Mouse (Mus musculus) CH12.LX (cell line): ENCODE data around the gene Olfr1512. TPM values are rescaled to one million over a fixed set of nuclear protein-coding genes. Genes with fewer than 3 reads are reported as not detected.

Experiments used
- DNase-seq: peaks from one replicate; pipeline ENCODE4 v3.0.0-alpha.2; 2013; ENCODE audit errors: extremely low read depth
- H3K27ac ChIP-seq: 2 replicates; pipeline ENCODE4 v1.5.1; 2012; ENCODE audit warnings: low read depth, mild to moderate bottlenecking, control low read depth, moderate library complexity; ENCODE audit not compliant: insufficient read depth
- H3K27me3 ChIP-seq: replicated peaks from 2 replicates; pipeline ENCODE3; 2012; ENCODE audit warnings: inconsistent platforms
- H3K36me3 ChIP-seq, 2 experiments: replicated peaks in 1 of 2; 2 replicates each; pipeline versions ENCODE3 to v1.6.1; 2012; ENCODE audit warnings: inconsistent platforms in 1 of 2, low read length in 1 of 2, mild to moderate bottlenecking in 1 of 2, mixed read lengths in 1 of 2, moderate library complexity in 1 of 2; ENCODE audit not compliant: control insufficient read depth in 1 of 2, insufficient read depth in 1 of 2
- H3K4me1 ChIP-seq, 2 experiments: 2 replicates each; pipeline ENCODE4 v1.6.1; 2012; ENCODE audit warnings: inconsistent platforms in 1 of 2, moderate library complexity in 1 of 2; ENCODE audit not compliant: insufficient read depth in 2 of 2, control insufficient read depth in 1 of 2
- H3K4me2 ChIP-seq: 2 replicates; pipeline ENCODE4 v1.6.1; 2012; ENCODE audit warnings: low read depth, mild to moderate bottlenecking, control low read depth; ENCODE audit not compliant: poor library complexity, insufficient read depth, severe bottlenecking
- H3K4me3 ChIP-seq, 3 experiments: fragments of 150-350 bp in 1 of 3; sonication (generic) in 1 of 3; replicated peaks in 1 of 3; 2 replicates each; pipeline versions ENCODE3 to v1.5.1; 2011 to 2012; ENCODE audit warnings: low read depth in 2 of 3, low read length in 2 of 3, mild to moderate bottlenecking in 2 of 3, moderate library complexity in 2 of 3, control low read depth in 1 of 3, improper control_type of control experiment in 1 of 3, inconsistent platforms in 1 of 3, mixed read lengths in 1 of 3; ENCODE audit not compliant: poor library complexity in 1 of 3
- H3K79me2 ChIP-seq: replicated peaks from 2 replicates; pipeline ENCODE4 v1.6.1; 2012; ENCODE audit warnings: mild to moderate bottlenecking, moderate library complexity; ENCODE audit not compliant: control insufficient read depth, poor library complexity, insufficient read depth, severe bottlenecking; ENCODE audit errors: extremely low read depth
- H3K9ac ChIP-seq: 2 replicates; pipeline ENCODE4 v1.6.1; 2012; ENCODE audit warnings: low read depth, mild to moderate bottlenecking, control low read depth, moderate library complexity; ENCODE audit not compliant: insufficient read depth
- H3K9me3 ChIP-seq: replicated peaks from 2 replicates; pipeline ENCODE3; 2012; ENCODE audit warnings: low read length, inconsistent platforms, mixed read lengths
- BHLHE40 ChIP-seq: IDR thresholded peaks from 2 replicates; pipeline ENCODE4 v1.6.1; 2011; ENCODE audit warnings: mild to moderate bottlenecking, low read depth, low read length, improper control_type of control experiment
- CHD1 ChIP-seq: IDR thresholded peaks from 2 replicates; pipeline ENCODE4 v1.6.1; 2012; ENCODE audit warnings: low read depth, low read length, improper control_type of control experiment, inconsistent platforms
- CHD2 ChIP-seq: IDR thresholded peaks from 2 replicates; pipeline ENCODE4 v1.6.1; 2011; ENCODE audit warnings: low read length, improper control_type of control experiment
- CTCF ChIP-seq, 2 experiments: IDR thresholded peaks in 1 of 2; conservative IDR thresholded peaks in 1 of 2; 2 replicates each; pipeline ENCODE4 v1.5.1; 2011 to 2012; ENCODE audit warnings: low read depth in 2 of 2, low read length in 2 of 2, improper control_type of control experiment in 1 of 2, inconsistent platforms in 1 of 2, mild to moderate bottlenecking in 1 of 2, moderate library complexity in 1 of 2
- ELF1 ChIP-seq: IDR thresholded peaks from 2 replicates; pipeline ENCODE4 v1.6.1; 2014; ENCODE audit warnings: low read depth, mild to moderate bottlenecking, inconsistent platforms, low read length, improper control_type of control experiment
- ETS1 ChIP-seq: conservative IDR thresholded peaks from 2 replicates; pipeline ENCODE4 v1.6.1; 2012; ENCODE audit warnings: low read depth, mild to moderate bottlenecking, inconsistent platforms, low read length, improper control_type of control experiment, moderate library complexity
- IRF4 ChIP-seq: IDR thresholded peaks from 2 replicates; pipeline ENCODE4 v1.6.1; 2014; ENCODE audit warnings: low read depth, mild to moderate bottlenecking, inconsistent platforms, low read length, improper control_type of control experiment
- JUN ChIP-seq: IDR thresholded peaks from 2 replicates; pipeline ENCODE4 v1.6.1; 2011; ENCODE audit warnings: low read depth, mild to moderate bottlenecking, low read length, improper control_type of control experiment, moderate library complexity; ENCODE audit not compliant: insufficient read depth
- JUND ChIP-seq: conservative IDR thresholded peaks from 2 replicates; pipeline ENCODE4 v1.6.1; 2011; ENCODE audit warnings: low read depth, low read length, improper control_type of control experiment
- MAFK ChIP-seq: IDR thresholded peaks from 2 replicates; pipeline ENCODE4 v1.6.1; 2011; ENCODE audit warnings: low read length, improper control_type of control experiment; ENCODE audit not compliant: insufficient replicate concordance
- MAX ChIP-seq: IDR thresholded peaks from 2 replicates; pipeline ENCODE4 v1.6.1; 2011; ENCODE audit warnings: low read length, improper control_type of control experiment
- MAZ ChIP-seq: IDR thresholded peaks from 2 replicates; pipeline ENCODE4 v1.6.1; 2012; ENCODE audit warnings: low read depth, mild to moderate bottlenecking, inconsistent platforms, low read length, improper control_type of control experiment, moderate library complexity
- MXI1 ChIP-seq: IDR thresholded peaks from 2 replicates; pipeline ENCODE4 v1.6.1; 2011; ENCODE audit warnings: mild to moderate bottlenecking, low read depth, low read length, improper control_type of control experiment
- MYC ChIP-seq: IDR thresholded peaks from 2 replicates; pipeline ENCODE4 v1.6.1; 2011; ENCODE audit warnings: low read depth, mild to moderate bottlenecking, improper control_type of control experiment, low read length
- NELFE ChIP-seq: IDR thresholded peaks from 2 replicates; pipeline ENCODE4 v1.6.1; 2011; ENCODE audit warnings: low read depth, low read length, improper control_type of control experiment
- PAX5 ChIP-seq: IDR thresholded peaks from 2 replicates; pipeline ENCODE4 v1.6.1; 2012; ENCODE audit warnings: low read length, inconsistent platforms, mixed read lengths
- RAD21 ChIP-seq: IDR thresholded peaks from 2 replicates; pipeline ENCODE4 v1.6.1; 2011; ENCODE audit warnings: low read depth, mild to moderate bottlenecking, low read length, improper control_type of control experiment, moderate library complexity
- RCOR1 ChIP-seq: conservative IDR thresholded peaks from 2 replicates; pipeline ENCODE4 v1.6.1; 2012; ENCODE audit warnings: low read depth, mild to moderate bottlenecking, inconsistent platforms, low read length, improper control_type of control experiment
- SIN3A ChIP-seq: IDR thresholded peaks from 2 replicates; pipeline ENCODE4 v1.6.1; 2012; ENCODE audit warnings: low read length, improper control_type of control experiment, inconsistent platforms
- TBP ChIP-seq: conservative IDR thresholded peaks from 2 replicates; pipeline ENCODE4 v1.6.1; 2011; ENCODE audit warnings: low read depth, low read length, improper control_type of control experiment
- TCF12 ChIP-seq: IDR thresholded peaks from 2 replicates; pipeline ENCODE4 v1.6.1; 2014; ENCODE audit warnings: low read depth, mild to moderate bottlenecking, inconsistent platforms, low read length, improper control_type of control experiment
- UBTF ChIP-seq: IDR thresholded peaks from 2 replicates; pipeline ENCODE4 v1.6.1; 2012; ENCODE audit warnings: low read depth, mild to moderate bottlenecking, inconsistent platforms, low read length, improper control_type of control experiment, moderate library complexity
- USF1 ChIP-seq: IDR thresholded peaks from 2 replicates; pipeline ENCODE4 v1.6.1; 2014; ENCODE audit warnings: low read depth, mild to moderate bottlenecking, inconsistent platforms, low read length, improper control_type of control experiment
- ZKSCAN1 ChIP-seq: IDR thresholded peaks from 2 replicates; pipeline ENCODE4 v1.6.1; 2012; ENCODE audit warnings: low read depth, inconsistent platforms, low read length, improper control_type of control experiment, borderline replicate concordance
- ZNF384 ChIP-seq: IDR thresholded peaks from 2 replicates; pipeline ENCODE4 v1.6.1; 2012; ENCODE audit warnings: low read depth, low read length, improper control_type of control experiment, inconsistent platforms
- dilution Hi-C: fragments of 300-500 bp; cut with MboI; formaldehyde crosslinking; loops from 2 replicates; pipeline ENCODE4 v1.14.3; 2020; ENCODE audit warnings: low sequenced_read_pairs; ENCODE audit not compliant: extremely low pct_unique_long_range_greater_than_20kb, extremely low pct_ligation_motif_present
- in situ Hi-C: fragments of 300-500 bp; cut with MboI; formaldehyde crosslinking; loops from 3 replicates; pipeline ENCODE4 v1.14.3; 2019; ENCODE audit warnings: low sequenced_read_pairs, low pct_ligation_motif_present, low pct_unique_long_range_greater_than_20kb, mixed read lengths
- polyA plus RNA-seq: library from polyadenylated mRNA; unstranded; fragments of >175 nt; gene quantifications from 2 replicates; pipeline ENCODE4 v1.2.1, GENCODE M21; 2012; ENCODE audit warnings: low read depth; ENCODE audit not compliant: insufficient read length
- total RNA-seq, 2 experiments: library from RNA; depleted of rRNA; stranded (reverse); fragments of 300-350 nt in 1 of 2; fragments of >200 nt in 1 of 2; gene quantifications; 2 replicates each; pipeline ENCODE4 v1.2.3; 2012 to 2014

Olfr1512 gene
- total RNA-seq (2012; rRNA removed), result not detected in 2 replicates
- total RNA-seq (2014; rRNA removed), result not detected in 2 replicates
- polyA plus RNA-seq, result not detected in 2 replicates

- Histone ChIP-seq H3K9ac (no peak within 1 kb of the TSS), H3K36me3 (no peaks in the 10 kb centered on the region), H3K9me3 (no peaks in the 10 kb centered on the region)
- TF ChIP-seq RCOR1 (no peak), USF1 (no peak), CTCF (conservative IDR thresholded peaks at IDR 0.05 in 1 of 2, IDR thresholded peaks at IDR 0.05 in 1 of 2; ENCODE audit: low read depth in 2 of 2, low read length in 2 of 2) (no peak), IRF4 (no peak), BHLHE40 (no peak), MYC (no peak), PAX5 (no peak), JUND (no peak), ETS1 (no peak), ZNF384 (no peak), MAZ (no peak), MAX (no peak)
- TF ChIP-seq, all 38 proteins: peak for 0
- no peak within 1 kb of the TSS for H3K4me2 ChIP-seq
- no peak within 1 kb of the TSS for H3K27ac ChIP-seq
- H3K27me3 ChIP-seq, result no peaks in the 10 kb centered on the region
- in situ Hi-C loops, result no loop called here
- dilution Hi-C loops, result no loop called here
- no peak for DNase-seq
- H3K4me3 ChIP-seq, result no peak within 1 kb of the TSS
- no peaks in the 10 kb centered on the region for H3K4me1 ChIP-seq
- no peaks in the 10 kb centered on the region for H3K79me2 ChIP-seq
Measured at GRCm38 (mm10) chr14:52379068-52379467, at the start of gene Olfr1512. Gene Olfr1512, minus strand, starts transcription at chr14:52379168.

GRCm38 (mm10) chr14:52427686-52428085, 48.7 kb upstream of the Olfr1512 start:
- in situ Hi-C loops (no loop called here), dilution Hi-C loops (no loop called here)
- no peaks in the 10 kb centered on the region for H3K27me3 ChIP-seq
- H3K27ac ChIP-seq, result no peak overlapping the region
- no peak overlapping the region for H3K9ac ChIP-seq
- no peaks in the 10 kb centered on the region for H3K4me1 ChIP-seq
- DNase-seq, result no peak
- H3K4me2 ChIP-seq, result no peak overlapping the region
- TF ChIP-seq JUN, result no peak
- TF ChIP-seq MAX, result no peak
- no peak for TF ChIP-seq ZKSCAN1
- TF ChIP-seq CHD1, result no peak
- TF ChIP-seq MYC, result no peak
- no peak for TF ChIP-seq MAFK
- TF ChIP-seq RAD21, result no peak
- TF ChIP-seq CHD2, result no peak
- no peak for TF ChIP-seq TBP
- TF ChIP-seq ETS1, result no peak
- no peak for TF ChIP-seq MXI1
- TF ChIP-seq USF1, result no peak
- TF ChIP-seq MAZ, result no peak
- TF ChIP-seq NELFE, result no peak
- no peak for TF ChIP-seq ZNF384
- no peak for TF ChIP-seq TCF12
- TF ChIP-seq ELF1, result no peak
- TF ChIP-seq SIN3A, result no peak
- no peak for TF ChIP-seq UBTF
- no peaks in the 10 kb centered on the region for H3K36me3 ChIP-seq
- H3K4me3 ChIP-seq, result no peak overlapping the region
- no peaks in the 10 kb centered on the region for H3K9me3 ChIP-seq
- H3K79me2 ChIP-seq, result no peaks in the 10 kb centered on the region
